Mouse (Mus musculus): ENCODE data around the gene Adgrg3. TPM values are rescaled to one million over a fixed set of nuclear protein-coding genes. Genes with fewer than 3 reads are reported as not detected.

Adgrg3 gene
- polyA plus RNA-seq, 1 experiment, result 6.8 TPM

DNA sequence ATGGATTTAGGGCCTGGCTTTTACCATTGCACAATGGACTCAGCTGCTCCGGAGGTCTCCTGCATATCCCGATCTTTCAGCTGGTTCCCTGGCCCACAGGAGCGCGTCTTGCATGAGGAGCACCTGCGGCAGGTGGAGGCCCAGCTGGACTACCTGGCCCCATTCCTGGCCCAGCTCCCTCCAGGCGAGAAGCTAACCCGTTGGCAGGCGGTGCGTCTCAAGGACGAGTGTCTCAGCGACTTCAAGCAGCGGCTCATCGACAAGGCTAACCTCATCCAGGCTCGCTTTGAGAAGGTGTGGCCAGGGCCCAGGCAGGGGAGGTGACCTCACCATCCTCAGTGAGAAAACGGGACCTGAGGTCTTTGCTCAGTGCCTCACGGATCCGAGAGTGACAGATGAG is 58.7 kb downstream of the Adgrg3 start:
- Histone ChIP-seq H3K4me3 (ENCODE audit: extremely low read depth, insufficient read depth, insufficient read length) (no peak overlapping the region), H3K27ac (ENCODE audit: insufficient read depth, low read length) (no peak overlapping the region), H3K36me3 (ENCODE audit: control insufficient read depth, insufficient read depth, low read length) (no peaks in the 10 kb centered on the region), H3K4me1 (ENCODE audit: control insufficient read depth, insufficient read depth, insufficient read length) (no peaks in the 10 kb centered on the region), H3K27me3 (ENCODE audit: control insufficient read depth, insufficient read depth, low read length) (no peaks in the 10 kb centered on the region)
- DNase-seq (ENCODE audit: low read depth in 1 of 2, low spot score in 2 of 2), result no peak
- 88% methylated on average over 17 of the region's 17 CpGs for WGBS
- TF ChIP-seq CTCF (IDR thresholded peaks at IDR 0.05; ENCODE audit: extremely low read depth, insufficient read depth, insufficient read length, insufficient replicate concordance) (no peak), POLR2A (IDR thresholded peaks at IDR 0.05; ENCODE audit: low read depth, low read length) (no peak)

DNA sequence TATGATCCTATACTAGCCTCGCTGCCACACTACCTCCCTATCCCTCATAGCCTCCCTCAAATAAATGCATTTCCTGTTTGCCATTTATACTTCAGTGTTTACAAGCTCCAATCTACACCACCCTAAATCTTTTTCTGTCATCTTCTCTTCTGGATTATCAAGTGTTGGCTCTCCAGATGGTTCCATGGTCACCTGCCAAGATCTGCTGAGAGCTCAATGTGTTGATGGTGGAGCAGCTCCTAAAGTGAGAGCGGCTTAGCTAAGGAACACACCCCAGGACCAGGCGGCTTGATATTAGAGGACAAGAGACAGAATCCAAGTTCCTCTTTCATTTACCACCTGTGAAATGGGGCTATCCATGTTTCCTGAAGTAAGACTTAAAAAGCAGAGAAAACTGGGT is 60.6 kb downstream of the Adgrg3 start:
- Histone ChIP-seq H3K27ac (ENCODE audit: insufficient read depth, low read length) (no peak overlapping the region), H3K4me3 (ENCODE audit: extremely low read depth, insufficient read depth, insufficient read length) (no peak overlapping the region), H3K36me3 (ENCODE audit: control insufficient read depth, insufficient read depth, low read length) (no peaks in the 10 kb centered on the region), H3K27me3 (ENCODE audit: control insufficient read depth, insufficient read depth, low read length) (no peaks in the 10 kb centered on the region), H3K4me1 (ENCODE audit: control insufficient read depth, insufficient read depth, insufficient read length) (peaks cover 5% of the 10 kb centered on the region; the same call in 1 of the 2 replicates)
- DNase-seq (ENCODE audit: low read depth in 1 of 2, low spot score in 2 of 2), result no peak
- 82% methylated on average over 3 of the region's 3 CpGs for WGBS
- no peak for TF ChIP-seq POLR2A (IDR thresholded peaks at IDR 0.05; ENCODE audit: low read depth, low read length)
- no peak for TF ChIP-seq CTCF (IDR thresholded peaks at IDR 0.05; ENCODE audit: extremely low read depth, insufficient read depth, insufficient read length, insufficient replicate concordance)

DNA sequence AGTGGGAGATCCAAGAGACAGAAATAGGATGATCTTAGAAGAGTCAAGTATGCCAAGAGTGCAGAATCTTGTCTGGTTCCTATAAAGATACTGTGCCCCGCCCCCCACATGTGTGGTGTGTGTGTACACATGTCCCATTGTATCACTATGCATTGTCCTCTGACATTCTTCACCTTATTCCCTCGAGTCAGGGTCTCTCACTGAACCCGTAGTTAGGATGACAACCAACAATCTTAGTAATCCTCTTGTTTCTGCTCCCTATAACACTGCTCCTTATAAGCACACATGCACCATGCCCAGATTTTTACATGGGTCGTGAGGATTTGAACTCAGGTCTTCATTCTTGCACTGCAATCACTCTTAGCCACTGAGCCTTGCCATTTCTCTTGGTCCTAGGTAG is 61.8 kb downstream of the Adgrg3 start:
- Histone ChIP-seq H3K4me3 (ENCODE audit: extremely low read depth, insufficient read depth, insufficient read length) (no peak overlapping the region), H3K4me1 (ENCODE audit: control insufficient read depth, insufficient read depth, insufficient read length) (peaks cover 5% of the 10 kb centered on the region; the same call in 1 of the 2 replicates), H3K27me3 (ENCODE audit: control insufficient read depth, insufficient read depth, low read length) (no peaks in the 10 kb centered on the region), H3K27ac (ENCODE audit: insufficient read depth, low read length) (no peak overlapping the region), H3K36me3 (ENCODE audit: control insufficient read depth, insufficient read depth, low read length) (no peaks in the 10 kb centered on the region; the same call in 1 of the 2 replicates)
- WGBS, result 90% methylated on average over 4 of the region's 4 CpGs
- TF ChIP-seq POLR2A (IDR thresholded peaks at IDR 0.05; ENCODE audit: low read depth, low read length) (no peak), CTCF (IDR thresholded peaks at IDR 0.05; ENCODE audit: extremely low read depth, insufficient read depth, insufficient read length, insufficient replicate concordance) (no peak)
- DNase-seq (ENCODE audit: low read depth in 1 of 2, low spot score in 2 of 2), result no peak

DNA sequence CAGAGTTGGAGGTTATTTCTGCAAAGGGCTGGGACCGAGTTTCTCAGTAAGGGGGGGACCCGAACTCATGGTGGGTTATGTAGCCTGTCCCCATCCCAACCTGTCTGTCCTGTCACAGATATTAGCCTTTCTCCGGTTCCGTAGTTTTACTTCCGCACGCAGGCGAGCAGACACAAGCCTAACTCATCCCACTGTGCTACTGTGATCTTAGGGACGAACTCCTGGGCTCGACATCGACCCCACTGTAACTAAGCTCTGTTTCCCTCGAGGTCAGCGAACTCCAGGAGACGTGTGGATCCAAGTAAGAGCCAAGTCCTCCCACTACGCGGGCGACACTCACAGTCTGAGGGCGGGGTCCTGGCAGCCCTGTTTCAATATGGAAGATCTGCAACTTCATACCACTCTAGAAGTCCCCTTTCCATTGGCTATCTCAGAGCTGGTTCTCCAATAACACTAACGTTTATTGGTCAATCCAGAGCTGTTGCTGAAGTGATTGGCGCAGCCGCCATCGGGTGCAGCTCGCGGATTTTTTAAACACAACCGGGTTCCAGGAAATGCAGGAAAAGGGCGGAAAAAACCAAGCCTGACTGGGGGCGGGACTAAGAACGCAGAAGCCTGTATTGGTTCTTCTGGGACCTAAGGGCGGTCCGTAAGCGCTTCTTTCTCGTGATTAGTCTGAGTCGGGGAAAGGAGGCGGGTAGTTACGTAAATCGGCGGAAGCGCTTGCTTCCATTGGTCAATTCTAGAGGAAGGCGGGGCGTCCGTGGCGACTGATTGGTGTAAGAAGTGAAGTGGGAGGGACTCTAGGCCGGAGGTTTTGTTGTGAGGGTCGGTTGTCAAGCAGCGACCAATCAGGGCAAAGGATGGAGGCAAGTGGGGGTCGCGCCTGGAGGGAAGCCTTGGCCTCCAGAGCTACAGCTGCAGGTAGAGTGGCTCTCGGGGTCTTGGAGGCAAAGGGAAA is 63.2 kb downstream of the Adgrg3 start, which contains the start of gene Katnb1:
Gene Katnb1, plus strand, starts transcription at position 806 of the 961 bp plus-strand sequence.
- under 1% methylated on average over 47 of the region's 47 CpGs for WGBS
- peak within 1 kb of the TSS; percentile 89 for H3K27ac ChIP-seq (ENCODE audit: insufficient read depth, low read length)
- TF ChIP-seq CTCF (IDR thresholded peaks at IDR 0.05; ENCODE audit: extremely low read depth, insufficient read depth, insufficient read length, insufficient replicate concordance), result no peak
- peak; percentile 93 for TF ChIP-seq POLR2A (IDR thresholded peaks at IDR 0.05; ENCODE audit: low read depth, low read length)
- peak; percentile 96 to 100 for DNase-seq (ENCODE audit: low read depth in 1 of 2, low spot score in 2 of 2)
- H3K27me3 ChIP-seq (ENCODE audit: control insufficient read depth, insufficient read depth, low read length), result no peaks in the 10 kb centered on the region
- peaks cover 5% of the 10 kb centered on the region; the same call in 1 of the 2 replicates for H3K4me1 ChIP-seq (ENCODE audit: control insufficient read depth, insufficient read depth, insufficient read length)
- peak within 1 kb of the TSS; percentile 88 for H3K4me3 ChIP-seq (ENCODE audit: extremely low read depth, insufficient read depth, insufficient read length)
- H3K36me3 ChIP-seq (ENCODE audit: control insufficient read depth, insufficient read depth, low read length), result no peaks in the 10 kb centered on the region; the same call in 1 of the 2 replicates

DNA sequence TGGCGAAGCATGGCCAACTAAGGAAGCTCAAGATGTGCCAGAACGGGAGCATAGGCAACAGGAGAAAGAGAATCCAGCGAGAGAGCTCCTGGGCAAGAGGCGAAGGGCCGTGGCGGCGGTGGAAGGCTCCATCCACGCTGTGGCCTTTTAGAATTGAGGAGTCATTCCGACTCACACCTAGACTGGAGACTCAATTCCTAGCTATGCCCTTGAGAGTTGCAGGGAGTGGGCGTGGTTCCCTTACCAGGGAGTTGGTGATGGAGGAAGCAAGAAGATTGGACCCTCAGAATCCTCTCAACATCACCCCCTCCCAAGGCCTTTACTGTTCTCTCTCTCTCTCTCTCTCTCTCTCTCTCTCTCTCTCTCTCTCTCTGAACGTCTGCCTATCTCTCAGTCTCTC is 64.2 kb downstream of the Adgrg3 start:
- peak in 1 of 2 experiments; percentile 11 for DNase-seq (ENCODE audit: low read depth in 1 of 2, low spot score in 2 of 2)
- 5% methylated on average over 11 of the region's 11 CpGs for WGBS
- H3K27me3 ChIP-seq (ENCODE audit: control insufficient read depth, insufficient read depth, low read length), result no peaks in the 10 kb centered on the region
- TF ChIP-seq POLR2A (IDR thresholded peaks at IDR 0.05; ENCODE audit: low read depth, low read length), result no peak
- no peak for TF ChIP-seq CTCF (IDR thresholded peaks at IDR 0.05; ENCODE audit: extremely low read depth, insufficient read depth, insufficient read length, insufficient replicate concordance)
- no peak overlapping the region for H3K27ac ChIP-seq (ENCODE audit: insufficient read depth, low read length)
- H3K36me3 ChIP-seq (ENCODE audit: control insufficient read depth, insufficient read depth, low read length), result peaks cover 1% of the 10 kb centered on the region
- H3K4me3 ChIP-seq (ENCODE audit: extremely low read depth, insufficient read depth, insufficient read length), result peak overlapping the region; percentile 88; the same call in 1 of the 2 replicates
- peaks cover 5% of the 10 kb centered on the region; the same call in 1 of the 2 replicates for H3K4me1 ChIP-seq (ENCODE audit: control insufficient read depth, insufficient read depth, insufficient read length)

DNA sequence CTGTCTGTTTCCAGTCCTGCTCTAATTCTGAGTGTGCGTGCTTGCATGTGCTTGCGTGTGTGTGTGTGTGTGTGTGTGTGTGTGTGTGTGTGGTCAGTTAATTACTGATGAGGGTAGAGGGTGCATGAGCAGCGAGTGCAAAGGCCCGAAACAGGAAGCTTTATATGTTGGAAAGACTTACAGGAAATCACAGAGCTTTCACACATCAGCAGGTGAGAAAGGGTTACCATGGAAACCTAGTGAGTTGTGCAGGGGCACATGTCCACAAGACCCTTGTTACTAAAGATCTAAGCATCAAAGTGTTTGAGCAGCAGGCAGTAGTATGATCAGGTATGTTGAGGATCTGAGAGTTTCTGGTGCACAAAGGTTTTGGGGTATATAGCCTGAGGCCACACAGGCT is 66.8 kb downstream of the Adgrg3 start:
- H3K4me3 ChIP-seq (ENCODE audit: extremely low read depth, insufficient read depth, insufficient read length), result no peak overlapping the region
- TF ChIP-seq POLR2A (IDR thresholded peaks at IDR 0.05; ENCODE audit: low read depth, low read length), result no peak
- DNase-seq (ENCODE audit: low read depth in 1 of 2, low spot score in 2 of 2), result no peak
- H3K27me3 ChIP-seq (ENCODE audit: control insufficient read depth, insufficient read depth, low read length), result no peaks in the 10 kb centered on the region
- WGBS, result 83% methylated on average over 4 of the region's 4 CpGs
- H3K4me1 ChIP-seq (ENCODE audit: control insufficient read depth, insufficient read depth, insufficient read length), result peaks cover 5% of the 10 kb centered on the region; the same call in 1 of the 2 replicates
- H3K27ac ChIP-seq (ENCODE audit: insufficient read depth, low read length), result no peak overlapping the region
- H3K36me3 ChIP-seq (ENCODE audit: control insufficient read depth, insufficient read depth, low read length), result peaks cover 4% of the 10 kb centered on the region

All from spleen, adult 2 months (tissue).